Mouse (Mus musculus) kidney, adult 11 months (tissue): ENCODE results near the gene Cldn19.
"Not testable (repeated sequence)": the region's sequence is repeated elsewhere in the genome, so short reads cannot be mapped to it uniquely, and the experiment has no call there.

Experiments used
- DNase-seq: peaks from one replicate; pipeline ENCODE4 v3.0.0; 2022

The Cldn19 gene

GRCm38 (mm10) chr4:119254012-119254618 is 1.1 kb upstream of the Cldn19 start:
- DNase-seq: peak; percentile 83

GRCm38 (mm10) chr4:119257083-119257482 is 1.9 kb downstream of the Cldn19 start:
- peak; percentile 49 for DNase-seq

GRCm38 (mm10) chr4:119259344-119260254 is 4.4 kb downstream of the Cldn19 start:
- no peak for DNase-seq

- no peak for DNase-seq
These were observed 6.0 kb downstream of the Cldn19 start for GRCm38 (mm10) chr4:119261087-119261713.

GRCm38 (mm10) chr4:119262483-119262882 is 7.3 kb downstream of the Cldn19 start:
- DNase-seq: no peak

GRCm38 (mm10) chr4:119263459-119263858 is 8.2 kb downstream of the Cldn19 start:
- DNase-seq: no peak

GRCm38 (mm10) chr4:119266606-119267005 is 11.4 kb downstream of the Cldn19 start:
- no peak for DNase-seq

- no peak for DNase-seq
These were observed 19.4 kb downstream of the Cldn19 start for GRCm38 (mm10) chr4:119274627-119275026.

- DNase-seq: no peak
These were observed 20.0 kb downstream of the Cldn19 start for GRCm38 (mm10) chr4:119275226-119275625.

- DNase-seq: no peak
These were observed 20.5 kb downstream of the Cldn19 start for GRCm38 (mm10) chr4:119275726-119276125.

- DNase-seq: not testable (repeated sequence)
These were observed 23.6 kb downstream of the Cldn19 start for GRCm38 (mm10) chr4:119278784-119279183.

- DNase-seq: no peak
These were observed 29.6 kb downstream of the Cldn19 start for GRCm38 (mm10) chr4:119284861-119285260.

GRCm38 (mm10) chr4:119285336-119285735 is 30.1 kb downstream of the Cldn19 start:
- DNase-seq: no peak

- no peak for DNase-seq
These were observed 36.7 kb downstream of the Cldn19 start for GRCm38 (mm10) chr4:119291921-119292320.

GRCm38 (mm10) chr4:119292771-119293573 is 37.8 kb downstream of the Cldn19 start:
- DNase-seq: peak; percentile 47

- DNase-seq: no peak
These were observed 38.5 kb downstream of the Cldn19 start for GRCm38 (mm10) chr4:119293574-119294258.

GRCm38 (mm10) chr4:119294415-119295133 is 39.4 kb downstream of the Cldn19 start, which contains the start of gene Ybx1:
Gene Ybx1 (minus strand): TSS chr4:119294604.
- DNase-seq: peak; percentile 99

- DNase-seq: no peak
These were observed 39.9 kb downstream of the Cldn19 start for GRCm38 (mm10) chr4:119295134-119295453.

GRCm38 (mm10) chr4:119297361-119297760 is 42.1 kb downstream of the Cldn19 start:
- DNase-seq: no peak

- DNase-seq: no peak
These were observed 45.5 kb downstream of the Cldn19 start for GRCm38 (mm10) chr4:119300761-119301160.

GRCm38 (mm10) chr4:119301777-119302176 is 46.6 kb downstream of the Cldn19 start:
- DNase-seq: no peak

- peak; percentile 41 for DNase-seq
These were observed 48.1 kb downstream of the Cldn19 start for GRCm38 (mm10) chr4:119303291-119303690.
